Mouse (Mus musculus): ENCODE results near the gene Cldn10.

DNA sequence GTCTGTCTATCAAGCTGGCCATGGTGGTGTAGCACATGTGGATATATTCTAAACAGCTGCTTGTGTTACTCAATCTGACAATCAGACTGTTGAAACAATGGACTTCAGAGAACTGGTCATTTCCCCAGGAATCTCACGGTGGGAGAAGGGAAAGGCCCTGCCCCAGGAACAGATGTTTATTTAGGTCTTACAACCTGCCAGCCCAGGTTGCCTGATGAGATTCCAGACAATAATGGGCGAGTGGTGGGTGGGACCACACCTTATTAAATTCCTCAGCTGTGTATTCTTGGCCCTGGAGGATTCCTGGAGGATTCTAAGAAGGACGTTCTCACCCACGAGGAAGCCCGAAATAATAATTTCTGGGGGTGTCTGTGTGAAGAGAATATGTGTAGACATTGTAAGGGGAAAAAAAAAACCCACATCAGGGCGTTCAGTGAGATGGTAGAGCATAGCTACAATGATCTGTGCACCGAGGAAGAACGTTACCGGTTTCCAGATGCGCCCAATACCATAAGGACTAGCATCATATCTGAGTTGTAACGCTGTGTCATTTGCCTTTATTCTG lies 90.7 kb downstream of the Cldn10 start:
- no peak for TF ChIP-seq CTCF (IDR thresholded peaks at IDR 0.05)
- no peak for TF ChIP-seq EP300 (IDR thresholded peaks at IDR 0.05)

All from lung, postnatal 0 days (tissue).